Mouse (Mus musculus): ENCODE data around the gene Ttll11. TPM values are rescaled to one million over a fixed set of nuclear protein-coding genes. Genes with fewer than 3 reads are reported as not detected.

The Ttll11 gene
- total RNA-seq, 2 experiments from 2014 or later: 1.1 to 1.2 TPM

GRCm38 (mm10) chr2:35797998-35798397, 181.7 kb downstream of the Ttll11 start:
- DNase-seq (ENCODE audit: low spot score): no peak
- intact Hi-C loops (cut with DNase I): no loop called here

DNA sequence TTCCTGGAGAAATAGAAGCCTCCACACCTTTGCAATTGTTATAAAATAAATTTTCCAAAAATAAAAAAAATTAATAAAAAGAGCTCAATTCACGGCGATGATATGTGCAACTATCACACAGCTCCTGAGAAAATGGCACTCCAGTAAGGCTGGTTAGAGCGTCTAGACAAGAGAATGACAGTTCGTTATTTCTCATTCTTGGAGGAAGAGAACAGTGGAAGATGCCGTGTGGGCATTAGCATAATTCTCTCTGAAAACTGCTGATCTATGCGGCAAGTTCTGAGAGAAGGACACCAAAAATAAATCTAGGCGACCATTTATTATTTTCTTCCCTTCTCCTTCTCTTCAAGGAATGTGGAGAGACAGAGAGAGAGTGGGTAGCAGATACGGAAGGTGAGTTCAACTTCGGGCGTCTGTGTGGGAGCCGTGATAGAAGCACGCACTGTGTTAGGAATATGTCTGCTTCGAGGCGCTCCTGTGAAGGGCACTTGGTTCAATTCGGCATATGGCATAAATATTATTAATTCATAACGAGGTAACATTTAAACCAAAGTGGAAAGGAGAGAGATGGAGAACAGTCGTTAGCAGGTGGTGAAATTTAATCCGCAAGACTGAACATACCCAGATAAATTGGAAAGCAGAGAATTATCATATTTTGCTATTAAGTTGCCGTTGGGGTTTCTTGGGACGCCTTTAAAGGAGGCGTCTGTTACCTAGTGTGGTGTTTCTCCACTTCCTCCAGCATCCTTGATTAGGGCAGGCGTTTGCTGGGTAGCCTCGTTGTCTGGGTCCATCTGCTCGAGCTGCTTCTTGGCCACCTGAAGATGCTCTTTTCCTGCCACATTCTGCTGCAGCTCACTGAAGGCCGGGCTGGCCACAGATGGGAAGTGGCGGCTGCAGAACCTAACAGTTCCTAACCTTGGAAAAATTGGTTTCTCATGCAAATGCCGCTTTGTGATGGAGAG, 190.1 kb downstream of the Ttll11 start:
- no peak for DNase-seq (ENCODE audit: low spot score)

DNA sequence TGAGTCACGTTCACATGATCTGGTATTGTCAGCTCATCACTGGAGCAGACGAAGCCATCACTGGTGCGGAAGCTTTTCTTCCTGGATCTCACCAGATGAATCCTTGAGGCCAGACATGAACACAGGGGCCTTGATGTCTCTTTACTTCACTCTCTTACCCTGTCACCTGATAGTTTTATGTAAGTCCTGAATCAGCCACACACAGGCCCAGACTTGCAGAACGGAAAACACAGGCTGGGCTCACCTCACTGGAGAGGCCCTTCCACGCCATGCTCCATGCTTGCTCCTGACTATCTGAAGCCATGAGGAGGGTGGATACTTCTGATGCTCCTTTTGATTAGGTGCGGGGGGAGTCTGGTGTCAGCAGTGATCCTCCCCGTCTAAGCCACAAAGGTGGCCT, 193.8 kb downstream of the Ttll11 start:
- intact Hi-C loops (cut with DNase I): no loop called here
- no peak for DNase-seq (ENCODE audit: low spot score)

More for the DNA sequence above, 190.1 kb downstream of the Ttll11 start:
- intact Hi-C loops (cut with DNase I): no loop called here

DNA sequence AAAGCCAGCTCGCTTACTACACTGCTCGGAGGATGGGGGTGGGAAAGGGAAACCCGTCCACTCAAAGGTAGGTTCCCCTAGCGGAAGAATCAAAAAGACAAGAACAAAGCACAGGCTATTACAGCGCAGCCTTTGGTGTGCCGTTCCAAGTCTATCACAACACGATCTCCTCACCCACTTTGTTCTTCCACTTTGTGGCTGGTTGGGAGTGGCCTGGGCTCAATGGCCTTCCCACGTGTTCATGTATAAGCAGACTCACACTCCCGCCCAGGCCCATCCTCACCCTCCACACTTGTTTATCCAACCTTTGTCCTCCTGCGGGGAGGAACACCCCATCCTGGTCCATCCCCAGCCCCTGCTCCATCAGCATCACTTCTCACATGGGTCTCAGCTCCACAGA, 196.3 kb downstream of the Ttll11 start:
- intact Hi-C loops (cut with DNase I): no loop called here
- no peak for DNase-seq (ENCODE audit: low spot score)

- no peak for DNase-seq (ENCODE audit: low spot score)
- intact Hi-C loops (cut with DNase I): no loop called here
Measured at GRCm38 (mm10) chr2:35779266-35779665, 200.4 kb downstream of the Ttll11 start.

- DNase-seq (ENCODE audit: low spot score): no peak
- intact Hi-C loops (cut with DNase I): no loop called here
Measured at GRCm38 (mm10) chr2:35776935-35777334, 202.8 kb downstream of the Ttll11 start.

- intact Hi-C loops (cut with DNase I): no loop called here
- DNase-seq (ENCODE audit: low spot score): no peak
Measured at GRCm38 (mm10) chr2:35775651-35776055, 204.1 kb downstream of the Ttll11 start.

DNA sequence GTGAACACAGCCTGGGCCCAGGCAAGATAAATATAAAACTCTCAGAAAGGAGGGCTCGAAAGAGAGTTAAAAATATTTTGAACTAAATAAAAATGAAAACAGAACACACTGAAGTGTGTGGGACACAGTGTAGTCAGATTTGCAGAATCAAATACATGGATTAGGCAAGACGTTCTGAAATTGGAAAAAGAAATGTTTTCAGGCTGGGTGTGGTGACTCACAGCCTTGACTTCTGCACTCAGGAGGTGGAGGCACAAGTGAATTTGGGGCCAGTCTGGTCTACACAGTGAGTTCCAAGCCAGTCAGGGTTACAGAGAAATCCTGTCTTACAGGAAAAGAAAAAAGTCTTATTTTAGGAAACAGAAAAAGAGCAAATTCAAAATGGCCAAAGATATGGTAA, 209.2 kb downstream of the Ttll11 start:
- intact Hi-C loops (cut with DNase I): no loop called here
- DNase-seq (ENCODE audit: low spot score): no peak

- DNase-seq (ENCODE audit: low spot score): no peak
- intact Hi-C loops (cut with DNase I): no loop called here
Measured at GRCm38 (mm10) chr2:35769398-35769797, 210.3 kb downstream of the Ttll11 start.

GRCm38 (mm10) chr2:35768538-35769238, 211.0 kb downstream of the Ttll11 start:
- DNase-seq (ENCODE audit: low spot score): no peak
- intact Hi-C loops (cut with DNase I): no loop called here

DNA sequence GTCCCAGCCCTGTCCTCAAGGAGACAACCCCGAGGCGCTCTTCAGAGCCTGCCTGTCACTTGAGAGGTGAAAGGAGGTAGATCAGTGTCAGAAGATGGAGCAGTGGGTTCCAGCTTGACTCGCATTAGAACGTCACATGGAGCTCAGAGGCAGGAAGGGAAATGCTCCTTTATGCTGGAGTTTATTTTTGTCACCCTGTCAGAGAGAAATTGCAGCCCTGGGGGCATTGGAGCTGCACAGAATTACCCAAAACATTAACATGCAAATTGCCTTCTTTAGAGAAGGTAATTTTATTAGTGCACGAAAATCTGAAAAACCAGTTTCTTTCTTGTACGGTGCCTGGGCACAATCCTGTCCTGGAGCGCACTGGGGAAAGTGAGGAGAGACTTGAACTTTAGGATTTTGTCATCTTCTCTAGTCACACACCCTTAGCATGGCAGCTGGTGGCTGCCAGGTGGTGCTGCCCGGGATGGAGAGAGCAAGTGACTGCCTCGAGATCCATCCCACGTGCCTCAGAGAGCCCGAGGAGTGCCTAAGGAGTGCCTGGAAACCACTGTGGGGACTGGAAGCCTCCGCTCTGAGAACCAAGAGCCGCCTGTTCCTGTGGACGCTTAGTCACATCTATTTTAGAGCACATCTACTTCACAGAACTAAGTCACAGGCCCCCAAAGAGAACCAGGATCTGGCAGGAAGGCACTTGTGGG, 211.7 kb downstream of the Ttll11 start:
- no peak for DNase-seq (ENCODE audit: low spot score)
- intact Hi-C loops (cut with DNase I): no loop called here

GRCm38 (mm10) chr2:35764328-35764727, 215.4 kb downstream of the Ttll11 start:
- intact Hi-C loops (cut with DNase I): no loop called here
- DNase-seq (ENCODE audit: low spot score): no peak

DNA sequence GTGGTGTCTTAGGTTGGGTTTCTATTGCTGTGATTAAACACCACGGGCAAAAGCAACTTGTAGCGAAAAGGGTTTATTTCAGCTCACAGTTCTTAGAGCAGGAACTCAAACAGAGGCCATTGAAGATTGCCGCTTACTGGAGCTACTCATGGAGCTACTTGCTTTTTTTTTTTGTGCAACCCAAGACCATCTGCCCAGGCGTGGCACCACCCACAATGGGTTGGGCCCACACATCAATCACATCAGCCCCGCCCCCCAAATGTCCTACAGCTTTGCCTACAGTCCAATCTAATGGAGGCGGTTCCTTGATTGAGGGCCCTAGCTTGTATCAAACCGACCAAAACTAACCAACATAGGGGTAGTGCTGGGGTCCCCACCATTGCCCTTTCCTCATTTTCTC, 215.9 kb downstream of the Ttll11 start:
- intact Hi-C loops (cut with DNase I): no loop called here
- DNase-seq (ENCODE audit: low spot score): no peak

- intact Hi-C loops (cut with DNase I): no loop called here
- DNase-seq (ENCODE audit: low spot score): no peak
Measured at GRCm38 (mm10) chr2:35761458-35761857, 218.3 kb downstream of the Ttll11 start.

DNA sequence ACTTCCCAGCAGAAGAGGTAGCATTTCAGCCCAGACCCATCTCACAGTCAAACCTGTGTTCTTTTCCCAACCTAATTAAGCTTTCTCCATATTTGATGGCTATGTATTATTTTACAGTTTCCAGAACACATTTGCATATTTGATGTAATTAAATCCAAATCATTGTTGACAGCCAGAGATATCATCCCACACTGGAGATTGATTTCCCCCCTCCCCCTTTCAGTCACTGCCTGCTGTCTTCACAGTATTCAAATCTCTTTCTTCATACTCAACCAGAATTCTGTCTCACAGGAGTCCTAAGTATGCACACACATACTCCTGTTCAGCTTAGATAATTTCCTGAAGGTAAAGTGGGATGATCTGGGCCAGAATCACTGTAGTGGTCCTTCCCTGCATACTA, 218.8 kb downstream of the Ttll11 start:
- intact Hi-C loops (cut with DNase I): no loop called here

DNA sequence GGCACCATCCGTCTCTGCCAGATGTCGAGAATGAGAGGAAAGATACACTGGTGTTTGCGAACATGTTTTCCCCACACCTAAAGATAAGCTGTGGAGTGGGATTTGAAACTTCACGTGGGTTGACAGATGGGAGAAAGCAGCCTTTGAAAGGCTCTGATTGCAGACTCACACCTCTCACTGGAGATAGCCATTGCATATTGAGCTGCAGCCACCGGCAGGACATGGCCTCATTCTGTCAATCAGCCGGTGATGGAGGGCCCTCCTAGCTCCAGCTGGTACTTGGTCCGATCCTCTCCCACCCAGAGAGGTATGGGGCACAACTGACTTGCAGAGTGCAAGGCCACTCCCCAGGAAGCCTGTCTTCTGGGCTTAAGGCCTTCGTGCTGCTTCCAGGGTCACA, 219.4 kb downstream of the Ttll11 start:
- intact Hi-C loops (cut with DNase I): no loop called here

More for the DNA sequence above, 218.8 kb downstream of the Ttll11 start:
- DNase-seq (ENCODE audit: low spot score): no peak

GRCm38 (mm10) chr2:35756467-35756866, 223.2 kb downstream of the Ttll11 start:
- no peak for DNase-seq (ENCODE audit: low spot score)
- intact Hi-C loops (cut with DNase I): no loop called here

More for the DNA sequence above, 219.4 kb downstream of the Ttll11 start:
- no peak for DNase-seq (ENCODE audit: low spot score)

DNA sequence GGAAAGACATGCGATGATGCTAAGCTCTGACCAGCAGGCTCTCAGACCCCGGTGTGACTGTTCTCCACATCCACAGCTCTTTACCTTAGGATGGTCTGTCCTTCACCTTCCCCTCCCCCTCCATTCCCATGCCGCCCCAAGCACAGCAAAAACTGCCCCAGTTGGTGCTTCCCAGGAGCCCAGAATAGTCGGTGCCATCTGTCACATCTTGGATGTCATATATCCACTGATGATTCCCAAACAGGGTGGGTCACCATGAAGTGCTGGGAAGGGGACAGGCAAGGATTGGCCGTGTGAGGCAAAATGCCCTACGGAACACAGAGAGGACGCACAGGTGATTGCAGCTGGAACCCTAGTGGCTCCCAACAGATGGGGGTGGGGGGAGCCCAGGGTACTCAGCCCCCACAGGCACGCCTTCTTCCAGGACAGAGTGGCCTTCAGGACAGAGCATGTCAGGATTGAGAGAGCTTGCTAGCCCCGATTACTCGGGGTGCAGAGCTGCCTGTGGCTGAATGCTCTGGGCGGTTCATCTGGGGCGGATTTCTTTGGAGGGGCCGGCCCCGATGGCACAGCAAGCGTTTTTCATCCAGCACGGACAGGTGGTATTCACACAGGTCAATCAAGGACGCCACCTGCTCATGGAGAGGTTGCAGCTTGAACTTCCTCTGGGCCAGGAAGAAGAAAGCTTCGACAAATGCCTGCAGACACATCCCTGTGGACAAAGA, 227.8 kb downstream of the Ttll11 start:
- intact Hi-C loops (cut with DNase I): no loop called here
- no peak for DNase-seq (ENCODE audit: low spot score)

- intact Hi-C loops (cut with DNase I): no loop called here
- no peak for DNase-seq (ENCODE audit: low spot score)
Measured at GRCm38 (mm10) chr2:35750533-35751141, 229.1 kb downstream of the Ttll11 start.

Data from heart, postnatal 25 days (tissue).